Mouse (Mus musculus) myocyte (in vitro differentiated cells): ENCODE results near the gene Gm20806. TPM values are rescaled to one million over a fixed set of nuclear protein-coding genes. Genes with fewer than 3 reads are reported as not detected.
"Not testable (repeated sequence)": the region's sequence is repeated elsewhere in the genome, so short reads cannot be mapped to it uniquely, and the experiment has no call there.

Source experiments
- H3K27me3 ChIP-seq: one replicate; pipeline ENCODE4 v1.6.1; 2011; ENCODE audit not compliant: control insufficient read depth, insufficient read depth, insufficient read length
- H3K36me3 ChIP-seq: one replicate; pipeline ENCODE4 v1.6.1; 2011; ENCODE audit not compliant: control insufficient read depth, insufficient read depth
- H3K4me2 ChIP-seq: one replicate; pipeline ENCODE4 v1.6.1; 2011; ENCODE audit warnings: low read depth, control low read depth
- H3K4me3 ChIP-seq: one replicate; pipeline ENCODE4 v1.5.1; 2011; ENCODE audit warnings: mild to moderate bottlenecking, control low read depth, moderate library complexity
- H3K79me2 ChIP-seq: one replicate; pipeline ENCODE4 v1.6.1; 2011; ENCODE audit not compliant: control insufficient read depth, insufficient read depth
- H3ac ChIP-seq: one replicate; pipeline ENCODE4 v1.6.1; 2011; ENCODE audit not compliant: control insufficient read depth, insufficient read length
- polyA plus RNA-seq: library from polyadenylated mRNA; unstranded; fragments of >200 nt; fragmentation: generic; extraction: Trizol; gene quantifications from one replicate; pipeline ENCODE4 v1.2.1, GENCODE M21; 2012; ENCODE audit warnings: missing spikeins

The Gm20806 gene
- not detected for polyA plus RNA-seq

DNA sequence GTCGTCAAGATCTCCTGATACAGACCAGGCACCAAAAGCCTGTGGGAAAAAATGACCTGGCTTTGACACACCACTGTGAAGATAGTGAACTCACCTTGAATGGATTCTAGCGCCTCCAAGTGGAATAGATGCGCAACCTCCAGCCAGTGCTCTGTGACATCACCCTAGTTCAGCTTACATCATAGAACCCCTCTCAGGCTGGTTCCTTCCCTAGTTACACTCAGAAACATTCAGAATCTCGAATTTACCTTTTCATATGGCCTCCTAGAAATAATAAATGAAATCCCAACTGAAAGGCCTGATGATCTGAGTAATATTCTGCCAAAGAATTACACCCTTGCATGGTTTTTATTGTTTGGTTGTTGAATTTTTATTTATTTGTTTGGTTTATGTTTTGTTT is at the start of gene Gm20806:
Gm20806 (minus strand) TSS at position 101 of the 400 bp plus-strand sequence.
- H3ac ChIP-seq, H3K4me2 ChIP-seq, H3K4me3 ChIP-seq, H3K79me2 ChIP-seq, H3K36me3 ChIP-seq, H3K27me3 ChIP-seq: not testable (repeated sequence)
